Mouse (Mus musculus) forebrain, embryonic 13.5 days (tissue): ENCODE data around the gene Tdp1. TPM values are rescaled to one million over a fixed set of nuclear protein-coding genes. Genes with fewer than 3 reads are reported as not detected.
A peak's percentile ranks its signal among the peaks of the same experiment; 100 is the strongest.

Source experiments
- ATAC-seq: fragments of 200-750 bp; cut with Nextera tagmentation; 2 replicates; pipeline ENCODE4 v1.8.0; 2017
- H3K27ac ChIP-seq: fragments of 300-500 bp; sonication (generic); 2 replicates; pipeline ENCODE4 v1.5.1; 2015; ENCODE audit warnings: inconsistent platforms, mild to moderate bottlenecking, moderate library complexity
- H3K27me3 ChIP-seq: fragments of 300-500 bp; sonication (generic); 2 replicates; pipeline ENCODE4 v1.6.1; 2015; ENCODE audit warnings: mild to moderate bottlenecking, inconsistent platforms
- H3K36me3 ChIP-seq: fragments of 300-500 bp; sonication (generic); 2 replicates; pipeline ENCODE4 v1.6.1; 2015; ENCODE audit warnings: mild to moderate bottlenecking, inconsistent platforms; ENCODE audit not compliant: poor library complexity, severe bottlenecking
- H3K4me1 ChIP-seq: fragments of 300-500 bp; sonication (generic); 2 replicates; pipeline ENCODE4 v1.6.1; 2015; ENCODE audit warnings: inconsistent platforms
- H3K4me2 ChIP-seq: fragments of 300-500 bp; sonication (generic); 2 replicates; pipeline ENCODE4 v1.6.1; 2015; ENCODE audit warnings: inconsistent platforms, mild to moderate bottlenecking, moderate library complexity
- H3K4me3 ChIP-seq: fragments of 300-500 bp; sonication (generic); 2 replicates; pipeline ENCODE4 v1.5.1; 2015; ENCODE audit warnings: mild to moderate bottlenecking, inconsistent platforms
- H3K9ac ChIP-seq: fragments of 300-500 bp; sonication (generic); 2 replicates; pipeline ENCODE4 v1.6.1; 2015; ENCODE audit warnings: mild to moderate bottlenecking, inconsistent platforms
- H3K9me3 ChIP-seq: fragments of 300-500 bp; sonication (generic); replicated peaks from 2 replicates; pipeline ENCODE4 v1.6.1; 2016; ENCODE audit warnings: inconsistent platforms
- WGBS: fragments of 180-500 bp; shearing (Covaris S2); methylation state at CpG from one replicate; pipeline ENCODE4 v1.1.7; 2015; 5-methylcytosine and 5-hydroxymethylcytosine counted together
- microRNA-seq: library from miRNA; unstranded; fragments of <30 nt; microRNA quantifications from one replicate; pipeline ENCODE4, GENCODE M21; 2016
- polyA plus RNA-seq: library from polyadenylated mRNA; unstranded; fragments of >200 nt; fragmentation: Nextera tagmentation; extraction: Ambion mirVana; gene quantifications from 2 replicates; pipeline ENCODE4 v1.2.1, GENCODE M21; 2015

Tdp1 gene
- polyA plus RNA-seq, 1 experiment from 2014 or later, result 76.4 TPM

- no peak for ATAC-seq
- Histone ChIP-seq H3K36me3 (no peaks in the 10 kb centered on the region), H3K4me2 (no peak overlapping the region)
These were observed 108.1 kb downstream of the Tdp1 start for GRCm38 (mm10) chr12:99992362-99992862.

DNA sequence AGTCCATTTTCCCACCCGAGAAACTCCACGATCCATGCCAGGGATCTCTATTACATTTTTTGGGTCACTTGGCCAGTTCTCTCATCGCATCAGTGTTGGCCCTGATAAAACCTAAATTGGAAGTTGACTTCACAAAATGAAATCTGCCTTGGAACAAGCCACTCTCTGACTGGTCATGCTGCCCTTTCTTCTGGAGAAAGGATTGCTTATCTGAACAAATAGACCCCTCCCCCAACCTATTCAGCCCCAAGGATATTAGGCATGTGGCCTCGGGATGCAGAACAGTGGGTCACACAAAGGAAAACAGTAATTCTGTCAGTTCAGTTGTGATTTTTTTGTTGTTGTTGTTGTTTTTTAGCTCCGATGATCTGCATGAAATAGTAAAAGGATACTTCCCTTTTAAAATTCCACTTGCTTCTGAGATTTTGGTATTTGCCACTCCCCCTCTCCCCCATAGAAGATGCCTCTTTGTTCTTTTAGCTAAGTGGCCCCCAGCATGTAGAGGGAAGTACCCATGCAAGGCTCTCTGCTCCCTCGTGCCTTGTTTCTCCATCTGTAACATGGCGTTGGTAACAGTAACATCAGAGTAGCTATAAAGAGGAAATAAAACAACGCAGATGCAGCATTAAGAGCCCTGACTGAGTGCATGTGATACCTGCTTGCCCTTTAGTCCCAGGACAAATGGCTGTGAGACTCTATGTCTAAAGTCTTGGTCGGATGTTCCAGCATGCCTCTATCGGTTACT, 109.0 kb downstream of the Tdp1 start:
- Histone ChIP-seq H3K9me3 (no peaks in the 10 kb centered on the region), H3K9ac (no peak overlapping the region), H3K4me1 (no peaks in the 10 kb centered on the region), H3K36me3 (no peaks in the 10 kb centered on the region), H3K4me2 (no peak overlapping the region), H3K27me3 (no peaks in the 10 kb centered on the region), H3K27ac (no peak overlapping the region), H3K4me3 (no peak overlapping the region)
- 70% methylated on average over 10 of the region's 10 CpGs for WGBS
- ATAC-seq, result no peak

More at GRCm38 (mm10) chr12:99992362-99992862, 108.1 kb downstream of the Tdp1 start:
- H3K27ac ChIP-seq, result no peak overlapping the region
- no peaks in the 10 kb centered on the region for H3K27me3 ChIP-seq
- no peak overlapping the region for H3K9ac ChIP-seq
- no peaks in the 10 kb centered on the region for H3K4me1 ChIP-seq
- H3K4me3 ChIP-seq, result no peak overlapping the region
- no peaks in the 10 kb centered on the region for H3K9me3 ChIP-seq
- 95% methylated on average over 11 of the region's 11 CpGs for WGBS

DNA sequence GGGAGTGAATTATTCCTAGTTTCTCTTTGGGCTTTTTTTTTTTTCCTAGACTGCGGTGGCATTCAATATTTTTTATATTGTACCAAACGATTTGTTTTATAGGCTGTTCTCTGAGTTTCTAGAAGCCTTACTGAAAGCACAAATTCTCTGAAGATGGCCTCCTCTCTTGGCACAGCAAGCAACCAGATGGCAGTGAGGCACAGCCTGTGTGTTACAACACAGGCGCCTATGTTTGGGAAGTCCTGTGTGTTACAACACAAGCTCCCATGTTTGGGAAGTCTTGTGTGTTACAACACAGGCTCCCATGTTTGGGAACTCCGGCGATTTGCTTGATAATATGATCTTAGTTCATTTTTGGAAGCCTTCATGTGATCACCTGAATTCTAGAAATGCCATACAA, 111.6 kb downstream of the Tdp1 start:
- no peak overlapping the region for H3K4me3 ChIP-seq
- H3K4me1 ChIP-seq, result no peaks in the 10 kb centered on the region
- H3K27ac ChIP-seq, result no peak overlapping the region
- no peaks in the 10 kb centered on the region for H3K9me3 ChIP-seq
- WGBS, result 89% methylated on average over 5 of the region's 5 CpGs
- H3K27me3 ChIP-seq, result no peaks in the 10 kb centered on the region
- no peak for ATAC-seq
- no peaks in the 10 kb centered on the region for H3K36me3 ChIP-seq
- no peak overlapping the region for H3K9ac ChIP-seq
- no peak overlapping the region for H3K4me2 ChIP-seq

DNA sequence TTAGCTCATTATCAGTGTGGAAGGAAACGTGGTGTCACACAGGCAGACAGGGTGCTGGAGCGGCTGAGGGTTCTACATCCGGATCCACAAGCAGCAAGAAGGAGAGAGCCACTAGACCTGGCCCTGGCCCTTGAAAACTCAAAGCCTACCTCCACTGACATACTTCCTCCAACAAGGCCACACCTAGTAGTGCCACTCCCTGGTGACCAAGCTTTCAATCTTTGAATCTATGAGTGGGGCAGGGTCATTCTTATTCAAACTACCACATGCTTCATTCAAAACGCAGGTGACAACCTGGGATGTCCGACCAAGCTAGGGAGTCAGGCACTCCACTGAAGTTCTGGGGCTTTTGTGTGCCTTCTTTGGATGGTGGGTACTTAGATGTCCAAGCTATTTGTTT, 115.4 kb downstream of the Tdp1 start:
- ATAC-seq, result no peak
- H3K4me2 ChIP-seq, result no peak overlapping the region
- H3K27me3 ChIP-seq, result no peaks in the 10 kb centered on the region
- H3K36me3 ChIP-seq, result no peaks in the 10 kb centered on the region
- no peak overlapping the region for H3K9ac ChIP-seq
- H3K27ac ChIP-seq, result no peak overlapping the region
- no peak overlapping the region for H3K4me3 ChIP-seq
- no peaks in the 10 kb centered on the region for H3K4me1 ChIP-seq
- 81% methylated on average over 5 of the region's 5 CpGs for WGBS
- no peaks in the 10 kb centered on the region for H3K9me3 ChIP-seq

DNA sequence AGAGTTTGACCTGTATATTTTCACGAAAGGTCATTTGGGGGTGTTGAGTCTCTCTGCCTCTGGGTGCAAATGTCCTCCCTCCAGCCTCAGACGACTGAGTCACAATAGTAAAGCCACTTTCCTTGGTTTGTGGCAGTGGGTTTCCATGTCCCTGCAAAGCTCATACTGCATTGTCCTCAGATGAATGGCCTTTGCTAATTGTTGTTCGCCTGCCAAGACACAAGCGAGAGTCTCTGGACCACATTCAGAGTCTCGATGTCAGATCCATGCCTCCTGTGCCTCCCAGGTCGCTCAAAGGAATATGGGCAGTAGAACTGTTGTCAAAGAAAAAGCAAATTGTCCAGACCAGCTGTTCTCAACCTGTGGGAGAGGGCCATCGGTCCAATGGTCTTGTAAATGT, 116.1 kb downstream of the Tdp1 start:
- no peaks in the 10 kb centered on the region for H3K4me1 ChIP-seq
- H3K9me3 ChIP-seq, result no peaks in the 10 kb centered on the region
- 60% methylated on average over 7 of the region's 7 CpGs for WGBS

DNA sequence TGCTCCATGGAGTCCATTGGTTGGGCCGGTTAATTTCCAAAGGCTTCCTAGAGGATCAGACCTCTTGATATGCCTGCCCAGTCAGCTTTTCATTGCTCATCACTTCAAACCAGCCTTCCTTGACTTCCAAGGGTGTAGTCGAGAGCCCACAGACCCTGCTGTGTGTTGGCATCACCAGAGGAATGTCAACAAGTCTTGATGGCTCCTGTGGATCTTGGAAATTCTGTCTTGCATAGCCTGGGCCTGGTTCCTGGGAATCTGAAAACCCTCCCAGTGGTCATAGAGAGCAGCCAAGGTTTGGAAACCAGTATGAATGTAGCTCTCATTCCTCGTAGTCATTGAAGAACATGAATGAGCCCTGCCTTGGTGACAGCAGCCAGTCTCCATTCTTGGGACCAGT, 116.9 kb downstream of the Tdp1 start:
- Histone ChIP-seq H3K27ac (no peak overlapping the region), H3K4me2 (no peak overlapping the region), H3K4me3 (no peak overlapping the region), H3K27me3 (no peaks in the 10 kb centered on the region), H3K9me3 (no peaks in the 10 kb centered on the region), H3K9ac (no peak overlapping the region), H3K36me3 (no peaks in the 10 kb centered on the region), H3K4me1 (no peaks in the 10 kb centered on the region)
- 94% methylated on average over 3 of the region's 3 CpGs for WGBS
- ATAC-seq, result no peak

More for the DNA sequence above, 116.1 kb downstream of the Tdp1 start:
- Histone ChIP-seq H3K4me2 (no peak overlapping the region), H3K9ac (no peak overlapping the region), H3K27ac (no peak overlapping the region), H3K4me3 (no peak overlapping the region), H3K36me3 (no peaks in the 10 kb centered on the region), H3K27me3 (no peaks in the 10 kb centered on the region)
- ATAC-seq, result no peak

- H3K9me3 ChIP-seq, result no peaks in the 10 kb centered on the region
- H3K27me3 ChIP-seq, result no peaks in the 10 kb centered on the region
- WGBS, result 97% methylated on average over 3 of the region's 3 CpGs
- H3K4me2 ChIP-seq, result no peak overlapping the region
- no peaks in the 10 kb centered on the region for H3K4me1 ChIP-seq
- no peaks in the 10 kb centered on the region for H3K36me3 ChIP-seq
- no peak overlapping the region for H3K27ac ChIP-seq
- ATAC-seq, result no peak
- H3K9ac ChIP-seq, result no peak overlapping the region
- H3K4me3 ChIP-seq, result no peak overlapping the region
These were observed 117.6 kb downstream of the Tdp1 start for GRCm38 (mm10) chr12:100001910-100002309.

DNA sequence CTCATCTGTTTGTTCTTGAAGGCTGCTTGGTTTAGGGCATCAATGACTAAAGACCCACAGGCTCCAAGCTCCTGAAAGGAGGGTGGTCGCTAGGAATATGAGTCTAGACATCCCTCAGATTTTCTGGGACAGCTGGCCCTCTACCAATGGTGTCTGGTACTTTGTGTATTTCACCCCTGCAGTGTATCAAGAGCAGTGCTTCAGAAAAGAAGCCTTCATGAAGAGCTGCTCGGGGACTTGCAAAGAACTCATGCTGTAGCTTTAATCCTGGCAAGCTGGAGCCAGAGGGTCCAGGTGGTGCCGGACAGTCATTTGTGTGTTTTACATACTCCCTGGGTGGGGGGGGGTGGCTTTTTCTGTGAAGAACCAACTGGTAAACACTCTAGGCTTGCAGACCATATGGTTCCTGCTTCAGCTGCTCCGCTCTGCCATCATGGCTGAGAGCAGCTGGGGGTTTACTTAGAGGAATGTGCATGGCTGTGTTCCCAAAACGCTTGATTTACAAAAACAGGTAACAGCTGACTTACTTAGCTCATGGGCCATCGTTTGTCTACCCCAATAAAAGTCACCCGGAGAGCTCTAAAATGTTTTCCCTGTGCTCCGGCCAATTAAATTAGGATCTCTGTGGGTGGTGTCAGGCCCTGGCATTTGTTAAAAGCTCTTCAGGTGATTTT, 118.7 kb downstream of the Tdp1 start:
- Histone ChIP-seq H3K27me3 (no peaks in the 10 kb centered on the region), H3K36me3 (no peaks in the 10 kb centered on the region), H3K9ac (no peak overlapping the region), H3K4me3 (no peak overlapping the region), H3K9me3 (no peaks in the 10 kb centered on the region), H3K4me2 (no peak overlapping the region), H3K27ac (no peak overlapping the region), H3K4me1 (no peaks in the 10 kb centered on the region)
- ATAC-seq, result peak; percentile 83
- WGBS, result 13% methylated on average over 8 of the region's 8 CpGs

Small RNA genes within 50 kb of the gene (microRNA-seq; reads per million reads assigned to microRNA genes)
- gene Gm23291, result not detected

Other genes with a start within 250 kb of the Tdp1 start
- 15.3 and 18.3 TPM in 2 replicates for gene Efcab11, start 78 bp upstream of the Tdp1 start, polyA plus RNA-seq
- 0.49 and 0.88 TPM in 2 replicates for gene Kcnk13, start 80.0 kb downstream of the Tdp1 start, polyA plus RNA-seq
- gene Psmc1, start 225.6 kb downstream of the Tdp1 start, polyA plus RNA-seq, result 303 and 312 TPM in 2 replicates